Mouse (Mus musculus): ENCODE results near the gene Olfr1335.
"Not testable (repeated sequence)": the region's sequence is repeated elsewhere in the genome, so short reads cannot be mapped to it uniquely, and the experiment has no call there.

Olfr1335 gene

GRCm38 (mm10) chr4:118809844-118810243 is at the start of gene Olfr1335:
Gene Olfr1335 (minus strand): TSS chr4:118809944.
- no peak for DNase-seq

DNA sequence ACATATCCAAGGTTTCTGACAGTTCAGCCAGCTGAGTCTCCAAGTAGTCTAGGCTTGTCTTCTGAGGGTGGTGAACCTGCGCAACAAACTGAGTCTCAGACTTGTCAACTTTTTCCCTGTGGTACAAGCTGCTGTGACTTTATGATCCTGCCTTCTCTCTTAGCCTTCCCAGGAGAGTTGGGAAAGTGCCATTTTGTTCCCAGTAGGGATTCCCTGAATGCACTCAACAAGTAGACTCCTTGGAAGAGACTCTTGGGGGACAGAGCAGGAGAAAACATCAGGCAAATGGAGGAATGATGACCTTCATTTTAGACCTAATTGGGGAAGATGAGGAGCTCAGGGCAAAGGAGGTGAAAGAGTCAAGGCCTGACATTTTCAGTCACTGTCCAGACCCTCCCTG is 26.4 kb upstream of the Olfr1335 start, which contains the start of gene Olfr1333:
TSS of gene Olfr1333 (minus strand) at position 101 of the 400 bp plus-strand sequence.
- no peak for DNase-seq

DNA sequence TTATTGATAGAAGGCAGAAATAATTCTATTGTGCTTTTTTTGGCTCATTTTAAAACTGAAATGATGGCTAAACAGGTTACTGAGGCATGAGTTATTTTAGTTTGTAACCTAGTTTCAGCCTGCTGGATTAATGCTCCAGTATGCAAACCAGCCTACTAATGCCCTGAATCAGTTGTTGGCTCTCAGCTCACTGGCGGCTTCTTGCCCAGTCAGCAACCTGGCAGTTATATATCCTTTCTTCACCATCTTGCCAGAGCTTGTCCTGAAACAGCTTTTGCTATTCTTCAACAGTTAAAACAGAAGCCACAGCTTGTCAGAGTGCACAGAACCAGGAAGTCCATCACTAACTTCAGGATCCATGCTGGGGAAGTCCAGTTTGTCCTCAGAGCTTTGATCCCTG is 9.2 kb upstream of the Olfr1335 start:
- DNase-seq: no peak

DNA sequence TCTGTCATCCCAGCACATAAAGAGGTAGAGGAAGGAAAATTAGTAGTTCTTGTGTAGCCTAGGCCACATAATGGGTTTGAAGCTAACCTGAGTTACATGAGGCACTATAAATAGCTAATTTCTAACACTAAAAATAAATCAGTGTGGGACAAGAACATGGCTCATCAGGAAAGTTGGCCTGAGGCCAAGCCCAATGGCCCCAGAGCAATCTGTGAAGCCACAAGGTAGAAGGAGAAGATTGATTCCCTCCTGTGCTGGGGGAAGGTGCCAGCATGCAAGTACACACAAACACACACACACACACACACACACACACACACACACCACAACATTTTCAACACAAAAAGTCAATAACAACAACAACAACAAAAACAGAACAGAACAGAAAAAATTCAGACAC is 16.9 kb downstream of the Olfr1335 start:
- DNase-seq: not testable (repeated sequence)

GRCm38 (mm10) chr4:118782486-118782885 is 27.3 kb downstream of the Olfr1335 start, which contains the start of gene Olfr1337:
Gene Olfr1337 (minus strand): TSS chr4:118782586.
- no peak for DNase-seq

Data from kidney, postnatal 25 days (tissue).